Mouse (Mus musculus): ENCODE measurements around the gene P2ry1.

Gene P2ry1

GRCm38 (mm10) chr3:61002587-61003501, at the start of gene P2ry1:
Gene P2ry1, plus strand, starts transcription at chr3:61002795.
- in situ Hi-C loops (cut with MboI; ENCODE audit: low sequenced_read_pairs): no loop called here

- in situ Hi-C loops (cut with MboI; ENCODE audit: low sequenced_read_pairs): no loop called here
Observed at GRCm38 (mm10) chr3:60953199-60953736, 49.3 kb upstream of the P2ry1 start.

DNA sequence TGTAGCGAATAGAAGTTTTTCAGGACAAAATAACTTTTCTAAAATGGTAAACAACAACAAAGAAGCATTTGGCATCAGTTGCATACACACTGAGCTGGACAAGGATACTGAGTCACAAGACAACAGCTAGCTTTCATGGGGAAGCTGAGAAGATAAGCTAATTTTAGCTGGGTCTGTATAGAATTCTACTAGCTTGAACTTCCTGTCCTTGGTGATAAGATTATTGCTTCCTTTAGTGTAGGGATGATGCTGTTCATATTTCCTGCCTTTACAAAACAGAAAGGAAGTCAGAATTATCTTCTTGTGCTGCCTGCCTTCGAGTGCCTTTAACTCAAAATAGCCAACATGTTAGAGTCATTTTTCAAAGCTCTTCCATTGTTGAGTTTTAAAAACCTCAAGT, 48.5 kb upstream of the P2ry1 start:
- in situ Hi-C loops (cut with MboI; ENCODE audit: low sequenced_read_pairs): no loop called here

GRCm38 (mm10) chr3:60958769-60959168, 43.8 kb upstream of the P2ry1 start:
- in situ Hi-C loops (cut with MboI; ENCODE audit: low sequenced_read_pairs): no loop called here

DNA sequence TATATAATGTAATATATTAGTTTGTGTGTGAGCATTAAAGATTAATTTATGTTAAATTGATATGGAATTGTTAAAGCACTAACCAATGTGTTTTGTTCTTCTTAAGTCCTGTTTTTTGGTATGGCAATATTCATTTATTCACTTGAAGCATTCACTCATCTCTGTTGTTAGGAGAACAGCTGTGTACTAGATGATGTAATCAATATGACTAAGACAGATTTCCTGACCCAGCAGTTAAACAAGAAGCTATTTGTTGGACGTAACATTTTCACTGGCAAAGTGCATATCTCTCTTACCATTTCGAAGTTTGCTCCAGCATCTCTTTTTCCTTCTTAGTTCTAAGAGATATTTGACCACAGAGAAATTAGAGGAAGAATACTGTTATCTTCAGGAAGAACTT, 37.5 kb upstream of the P2ry1 start:
- in situ Hi-C loops (cut with MboI; ENCODE audit: low sequenced_read_pairs): no loop called here

- in situ Hi-C loops (cut with MboI; ENCODE audit: low sequenced_read_pairs): no loop called here
Observed at GRCm38 (mm10) chr3:60974944-60975343, 27.7 kb upstream of the P2ry1 start.

DNA sequence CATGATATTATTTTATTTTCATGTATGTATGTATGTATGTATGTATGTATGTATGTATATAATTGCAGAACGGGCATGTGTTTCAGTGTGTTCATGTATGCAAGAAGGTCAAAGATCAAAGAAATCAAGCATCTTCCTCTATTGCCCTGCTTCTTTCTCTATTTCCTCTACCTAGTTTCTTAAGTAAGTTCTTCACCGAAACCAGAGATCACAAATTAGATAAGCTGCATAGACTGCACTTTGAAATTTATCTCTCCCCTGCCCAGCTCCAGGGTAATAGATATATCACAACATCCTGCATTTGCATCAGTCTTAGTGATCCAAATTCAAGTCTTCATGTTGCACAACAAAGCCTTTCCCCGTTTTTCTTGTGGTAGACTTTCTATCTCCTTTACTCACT, 20.5 kb upstream of the P2ry1 start:
- in situ Hi-C loops (cut with MboI; ENCODE audit: low sequenced_read_pairs): no loop called here

GRCm38 (mm10) chr3:60998064-60998463, 4.5 kb upstream of the P2ry1 start:
- in situ Hi-C loops (cut with MboI; ENCODE audit: low sequenced_read_pairs): no loop called here

- in situ Hi-C loops (cut with MboI; ENCODE audit: low sequenced_read_pairs): no loop called here
Observed at GRCm38 (mm10) chr3:60999715-61000114, 2.9 kb upstream of the P2ry1 start.

DNA sequence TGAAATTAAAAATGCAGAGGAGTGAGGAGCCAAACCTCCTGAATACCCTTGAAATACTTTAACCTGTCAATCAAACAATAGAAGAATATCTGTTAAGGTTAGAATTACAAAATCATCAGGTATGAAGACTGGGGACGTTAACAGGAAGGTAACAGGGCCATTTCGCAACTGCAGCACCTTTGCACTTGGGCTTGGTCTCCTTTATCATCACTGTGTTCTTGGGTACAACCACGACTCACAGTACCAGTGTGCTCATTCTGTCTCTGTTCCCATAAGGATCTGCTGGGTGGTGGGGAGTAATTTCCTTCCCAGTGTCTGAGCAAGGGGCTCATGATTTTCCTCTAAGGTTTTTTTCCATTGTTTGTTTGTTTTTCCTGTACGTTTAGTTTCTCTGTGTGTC, 1.8 kb upstream of the P2ry1 start:
- in situ Hi-C loops (cut with MboI; ENCODE audit: low sequenced_read_pairs): no loop called here

DNA sequence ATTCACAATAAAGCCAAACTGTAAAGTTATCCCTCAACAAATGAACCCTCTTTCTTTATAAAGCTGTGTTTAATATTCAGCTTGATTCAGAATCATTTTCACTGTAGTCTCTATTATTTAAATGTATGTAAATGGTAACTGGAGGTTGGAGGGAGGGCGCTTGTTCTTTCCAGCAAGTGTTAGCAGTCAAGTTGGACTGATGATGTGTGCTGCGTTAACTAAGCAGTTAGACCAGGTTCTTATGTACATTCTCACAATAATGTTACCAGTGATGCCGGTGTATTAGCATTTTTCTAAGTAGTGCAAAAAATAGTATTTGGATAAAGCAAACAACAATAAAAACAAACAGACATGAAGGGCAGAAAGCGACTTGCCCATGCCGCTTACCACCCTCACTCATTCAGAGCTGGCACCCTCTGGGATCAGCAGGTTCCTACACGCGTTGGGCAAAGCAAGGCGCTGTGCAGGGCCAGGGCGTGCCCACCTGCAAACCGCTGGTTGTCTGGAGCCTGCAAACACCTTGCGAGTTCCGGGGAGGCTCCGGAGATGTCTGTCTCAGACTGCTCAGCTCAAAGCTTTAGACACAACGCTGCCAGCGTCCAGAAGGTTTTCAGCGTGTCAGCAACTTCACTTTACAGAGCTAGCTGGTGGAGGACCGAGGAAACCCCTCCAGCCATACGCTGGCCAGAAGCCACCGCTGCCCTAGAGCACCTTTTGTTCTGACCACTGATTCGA, 576 bp upstream of the P2ry1 start:
- in situ Hi-C loops (cut with MboI; ENCODE audit: low sequenced_read_pairs): no loop called here

DNA sequence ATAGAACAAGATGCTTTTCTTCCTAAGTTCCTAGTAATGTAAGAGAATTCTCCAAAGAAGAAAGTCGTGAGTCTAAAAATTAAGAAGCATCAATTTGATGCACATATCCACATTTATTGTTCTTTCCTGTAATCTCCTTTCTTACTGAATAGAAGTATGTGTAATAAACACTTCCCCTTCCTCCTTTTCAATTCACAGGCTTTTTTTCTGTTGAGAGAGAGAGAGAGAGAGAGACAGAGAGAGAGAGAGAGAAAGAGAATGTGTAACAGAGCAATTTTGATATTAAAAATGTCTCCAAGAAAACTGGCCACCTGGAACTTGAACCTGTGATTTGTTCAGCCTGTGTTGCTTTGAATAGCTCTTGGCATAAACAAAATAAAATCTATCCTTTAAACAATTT, 2.0 kb downstream of the P2ry1 start:
- in situ Hi-C loops (cut with MboI; ENCODE audit: low sequenced_read_pairs): no loop called here

DNA sequence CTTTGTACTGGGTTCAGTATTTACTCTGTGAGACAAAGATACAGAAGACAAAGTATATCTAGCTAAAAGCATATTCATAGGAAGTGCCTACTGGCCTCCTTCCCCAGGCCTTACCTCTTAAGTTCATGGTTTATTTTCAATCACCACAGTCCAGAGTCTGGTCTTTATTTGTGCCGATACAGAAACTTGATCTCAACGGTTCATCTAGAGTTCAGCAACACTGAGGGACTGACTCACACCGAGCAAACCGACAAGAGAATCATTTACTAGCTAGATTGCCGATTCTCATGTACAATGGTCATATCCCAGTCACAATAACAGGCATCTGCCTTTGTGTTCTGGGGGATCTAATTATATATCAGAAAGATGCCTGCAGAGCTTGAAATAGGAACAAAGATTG, 9.1 kb downstream of the P2ry1 start:
- in situ Hi-C loops (cut with MboI; ENCODE audit: low sequenced_read_pairs): no loop called here

DNA sequence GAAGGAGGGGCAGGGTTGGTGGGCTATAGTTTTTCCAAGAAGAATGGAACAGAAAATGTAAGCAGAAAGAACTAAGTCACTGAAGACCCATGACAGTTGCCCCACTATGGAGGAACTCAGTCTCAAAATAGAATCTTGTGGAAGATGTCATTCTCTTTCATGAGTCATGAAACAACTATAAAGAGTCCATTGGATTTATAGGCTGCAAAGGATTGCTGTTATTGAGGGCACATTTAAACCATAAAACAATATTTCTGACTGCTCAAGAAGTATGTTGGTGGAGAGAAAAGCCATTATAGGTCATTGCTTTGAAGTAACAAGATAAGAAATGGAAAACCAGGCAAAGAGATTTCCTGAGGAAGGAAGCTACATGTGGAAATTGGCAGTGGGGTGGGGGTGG, 10.0 kb downstream of the P2ry1 start:
- in situ Hi-C loops (cut with MboI; ENCODE audit: low sequenced_read_pairs): no loop called here

- in situ Hi-C loops (cut with MboI; ENCODE audit: low sequenced_read_pairs): no loop called here
Observed at GRCm38 (mm10) chr3:61016733-61017132, 14.1 kb downstream of the P2ry1 start.

- in situ Hi-C loops (cut with MboI; ENCODE audit: low sequenced_read_pairs): no loop called here
Observed at GRCm38 (mm10) chr3:61032100-61032499, 29.5 kb downstream of the P2ry1 start.

GRCm38 (mm10) chr3:61035633-61036032, 33.0 kb downstream of the P2ry1 start:
- in situ Hi-C loops (cut with MboI; ENCODE audit: low sequenced_read_pairs): no loop called here

DNA sequence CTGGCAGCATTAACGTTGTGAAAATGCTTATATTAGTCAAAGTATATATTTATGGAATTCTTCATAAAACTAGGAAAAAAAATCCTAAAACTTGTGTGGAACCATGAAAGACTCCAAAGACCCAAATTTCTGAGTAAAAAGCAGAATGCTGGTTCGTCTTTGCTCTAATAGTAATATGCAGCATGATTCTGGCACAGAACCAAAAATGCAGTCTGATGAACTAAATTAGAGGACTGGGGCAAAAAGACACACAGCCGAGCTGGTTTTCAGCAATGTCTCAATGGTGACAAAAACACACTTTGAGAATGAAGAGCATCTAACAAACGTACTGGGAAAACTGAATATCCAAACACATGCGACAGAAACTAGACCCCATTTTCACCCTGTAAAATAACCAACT, 37.3 kb downstream of the P2ry1 start:
- in situ Hi-C loops (cut with MboI; ENCODE audit: low sequenced_read_pairs): no loop called here

DNA sequence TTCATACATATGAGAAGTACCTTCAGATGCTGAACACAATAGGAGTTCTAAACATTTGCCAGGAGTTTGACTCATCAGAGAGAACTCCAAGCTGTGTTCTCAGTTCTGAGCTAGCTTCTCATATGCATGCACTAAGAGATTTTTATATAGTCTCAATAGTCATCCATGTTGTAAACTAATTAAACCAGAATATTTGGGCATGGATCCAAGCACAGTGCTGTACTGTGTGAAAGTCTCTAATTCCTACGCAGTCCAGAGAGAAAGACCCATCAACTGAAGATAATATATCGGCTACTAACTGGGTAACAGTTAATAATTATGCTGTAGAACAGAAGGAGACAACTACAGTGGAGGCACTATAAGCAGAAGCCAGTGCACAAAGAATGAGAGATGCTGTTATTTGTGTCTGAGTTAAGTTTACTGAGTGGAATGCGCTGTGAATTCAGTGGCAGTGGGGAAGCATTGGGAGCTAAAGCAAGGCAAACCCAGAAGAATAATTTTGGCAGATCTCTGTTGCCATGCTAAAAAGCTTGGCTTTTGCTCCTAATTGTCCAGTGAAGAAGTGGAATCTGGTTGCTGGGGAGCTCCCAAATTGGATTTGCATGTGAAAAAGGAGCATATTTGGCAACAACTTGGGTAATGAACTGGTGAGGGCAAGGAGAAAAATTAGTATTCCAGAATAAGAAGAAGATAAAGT, 47.5 kb downstream of the P2ry1 start:
- in situ Hi-C loops (cut with MboI; ENCODE audit: low sequenced_read_pairs): no loop called here

Data from CH12F3 (cell line).